21 mouse cellular contexts compared by ENCODE assay signal in genomic region chr13:52962361-52962760, GRCm38 (mm10). TPM values are rescaled to one million over a fixed set of nuclear protein-coding genes. Genes with fewer than 3 reads are reported as not detected.
A peak's percentile ranks its signal among the peaks of the same experiment; 100 is the strongest.
DNase-seq lines count a peak whose midpoint lies in the region; ATAC-seq and TF ChIP-seq lines count a peak whose summit lies in the region.
"Had no signal": no experiment of that assay in that cellular context is flagged by ENCODE, and none has a peak within 500 bp of the region (broad histone marks: within the 10 kb centered on the region; RNA-seq: fewer than 3 reads in every experiment).

No protein-coding gene starts in this region.

- dilution Hi-C loops in CH12.LX (cut with MboI; ENCODE audit: extremely low pct_ligation_motif_present, extremely low pct_unique_long_range_greater_than_20kb, low sequenced_read_pairs), result no loop called here

- TF ChIP-seq POLR2A in CH12.LX (IDR thresholded peaks at IDR 0.05; ENCODE audit: low read depth, low read length), result no peak
- no peak for TF ChIP-seq POLR2A in bone marrow macrophage, adult 2 months (IDR thresholded peaks at IDR 0.05; ENCODE audit: borderline replicate concordance, low read depth, low read length)

- no peak for DNase-seq in CH12.LX (ENCODE audit: extremely low read depth)
- no peak for DNase-seq in forebrain, embryonic 11.5 days (ENCODE audit: low spot score)
- DNase-seq in left cerebral cortex, postnatal 10 days (ENCODE audit: extremely low spot score in 1 of 2, low spot score in 2 of 2), result no peak
- DNase-seq: adrenal gland, adult 2 months; adrenal gland, postnatal 10 days; adrenal gland, postnatal 25 days; cerebellum, adult 11-12 months; cerebellum, adult 2 months; cerebellum, adult 9-10 months; cerebellum, postnatal 10 days; cerebellum, postnatal 25 days had no signal

- peaks cover 2 to 27% of the 10 kb centered on the region in 2 experiments; a peak in 2 of 4 replicates for H3K4me1 ChIP-seq in CH12.LX (ENCODE audit: control insufficient read depth in 1 of 2, insufficient read depth in 2 of 2)
- peaks cover 13% of the 10 kb centered on the region for H3K4me1 ChIP-seq in bone marrow macrophage, adult 2 months (ENCODE audit: control insufficient read depth, insufficient read depth, low read length)
- no peaks in the 10 kb centered on the region for H3K4me1 ChIP-seq in forebrain, embryonic 11.5 days (replicated peaks; ENCODE audit: control insufficient read depth, insufficient read depth, low read length)
- H3K4me1 ChIP-seq in liver, embryonic 12.5 days, result no peaks in the 10 kb centered on the region
- H3K4me1 ChIP-seq: embryonic facial prominence, embryonic 10.5 days; embryonic facial prominence, embryonic 12.5 days; forebrain, embryonic 12.5 days had no signal

- H3K27ac ChIP-seq in CH12.LX (ENCODE audit: insufficient read depth, low read depth), result no peak overlapping the region
- H3K27ac ChIP-seq in bone marrow macrophage, adult 2 months (ENCODE audit: insufficient read depth, low read depth, low read length), result peak overlapping the region; percentile 17; the same call in 1 of the 2 replicates
- peak overlapping the region; percentile 29 for H3K27ac ChIP-seq in macrophage
- H3K27ac ChIP-seq in forebrain, embryonic 11.5 days (ENCODE audit: low read depth, low read length), result no peak overlapping the region
- no peak overlapping the region for H3K27ac ChIP-seq in liver, embryonic 12.5 days
- H3K27ac ChIP-seq: embryonic facial prominence, embryonic 10.5 days; embryonic facial prominence, embryonic 12.5 days; forebrain, embryonic 12.5 days had no signal

- 51% methylated on average over 6 of the region's 6 CpGs for WGBS in macrophage (ENCODE audit: missing documents)
- 90% methylated on average over 6 of the region's 6 CpGs for WGBS in forebrain, embryonic 11.5 days
- WGBS in liver, embryonic 12.5 days (ENCODE audit: insufficient replicate concordance), result 61% methylated on average over 6 of the region's 6 CpGs

- TF ChIP-seq EP300 in CH12.LX (IDR thresholded peaks at IDR 0.05; ENCODE audit: low read length), result no peak

- H3K4me3 ChIP-seq in CH12.LX (replicated peaks in 1 of 3; ENCODE audit: low read depth in 2 of 3, low read length in 2 of 3, poor library complexity in 1 of 3) (no peak overlapping the region), macrophage (ENCODE audit: inconsistent target) (no peak overlapping the region)
- H3K4me3 ChIP-seq in bone marrow macrophage, adult 2 months (ENCODE audit: insufficient read depth, low read length), result no peak overlapping the region
- H3K4me3 ChIP-seq in forebrain, embryonic 11.5 days (ENCODE audit: low read depth, low read length), result no peak overlapping the region
- no peak overlapping the region for H3K4me3 ChIP-seq in liver, embryonic 12.5 days
- H3K4me3 ChIP-seq: embryonic facial prominence, embryonic 10.5 days; embryonic facial prominence, embryonic 12.5 days; forebrain, embryonic 12.5 days had no signal

- TF ChIP-seq RAD21 in CH12.LX (IDR thresholded peaks at IDR 0.05; ENCODE audit: low read depth, low read length), result no peak

- no peaks in the 10 kb centered on the region for H3K27me3 ChIP-seq in CH12.LX (replicated peaks)
- H3K27me3 ChIP-seq in forebrain, embryonic 11.5 days (ENCODE audit: control insufficient read depth, insufficient read depth, low read length), result no peaks in the 10 kb centered on the region
- no peaks in the 10 kb centered on the region for H3K27me3 ChIP-seq in liver, embryonic 12.5 days (replicated peaks)
- H3K27me3 ChIP-seq: embryonic facial prominence, embryonic 12.5 days; forebrain, embryonic 12.5 days had no signal

- in situ Hi-C loops in CH12.LX (cut with MboI; ENCODE audit: low pct_ligation_motif_present, low pct_unique_long_range_greater_than_20kb, low sequenced_read_pairs), result no loop called here

- peak; percentile 25; the same call in 1 of the 2 replicates for ATAC-seq in monocyte, adult 5-6 weeks (replicated peaks; ENCODE audit: insufficient number of reproducible peaks, low FRiP score, low TSS enrichment, poor library complexity, severe bottlenecking)
- ATAC-seq in forebrain, embryonic 11.5 days (replicated peaks; ENCODE audit: low FRiP score), result no peak
- no peak for ATAC-seq in liver, embryonic 12.5 days
- ATAC-seq: forebrain, embryonic 14.5 days; forebrain, embryonic 16.5 days had no signal

- no peak overlapping the region for H3K9ac ChIP-seq in CH12.LX (ENCODE audit: insufficient read depth, low read depth)
- no peak overlapping the region for H3K9ac ChIP-seq in forebrain, embryonic 11.5 days (ENCODE audit: low read length)
- H3K9ac ChIP-seq in liver, embryonic 12.5 days, result no peak overlapping the region
- H3K9ac ChIP-seq: embryonic facial prominence, embryonic 12.5 days; forebrain, embryonic 12.5 days had no signal

- TF ChIP-seq CTCF in CH12.LX (conservative IDR thresholded peaks at IDR 0.05 in 1 of 2, IDR thresholded peaks at IDR 0.05 in 1 of 2; ENCODE audit: low read depth in 2 of 2, low read length in 2 of 2), result no peak
- TF ChIP-seq CTCF in bone marrow macrophage, adult 2 months (IDR thresholded peaks at IDR 0.05; ENCODE audit: low read depth, low read length), result no peak

- H3K79me2 ChIP-seq in CH12.LX (replicated peaks; ENCODE audit: control insufficient read depth, extremely low read depth, insufficient read depth, poor library complexity, severe bottlenecking) (peaks cover 1% of the 10 kb centered on the region; the same call in 1 of the 2 replicates), macrophage (ENCODE audit: inconsistent target) (no peaks in the 10 kb centered on the region)

- H3K4me2 ChIP-seq in CH12.LX (ENCODE audit: insufficient read depth, low read depth, poor library complexity, severe bottlenecking), result no peak overlapping the region
- H3K4me2 ChIP-seq in forebrain, embryonic 11.5 days (ENCODE audit: low read depth, low read length, severe bottlenecking), result no peak overlapping the region
- no peak overlapping the region for H3K4me2 ChIP-seq in liver, embryonic 12.5 days
- H3K4me2 ChIP-seq: embryonic facial prominence, embryonic 12.5 days; forebrain, embryonic 12.5 days had no signal

- H3K36me3 ChIP-seq in CH12.LX (replicated peaks in 1 of 2; ENCODE audit: control insufficient read depth in 1 of 2, insufficient read depth in 1 of 2, low read length in 1 of 2), result peaks cover 17 to 34% of the 10 kb centered on the region in 2 experiments
- H3K36me3 ChIP-seq in macrophage (ENCODE audit: inconsistent target), result peaks cover 10% of the 10 kb centered on the region
- H3K36me3 ChIP-seq in forebrain, embryonic 11.5 days (ENCODE audit: control insufficient read depth, insufficient read depth, low read length), result no peaks in the 10 kb centered on the region; the same call in 1 of the 2 replicates
- H3K36me3 ChIP-seq in liver, embryonic 12.5 days, result peaks cover 12% of the 10 kb centered on the region
- H3K36me3 ChIP-seq: G1E had no signal

- no peaks in the 10 kb centered on the region for H3K9me3 ChIP-seq in CH12.LX (replicated peaks; ENCODE audit: low read length)
- no peaks in the 10 kb centered on the region for H3K9me3 ChIP-seq in forebrain, embryonic 11.5 days (ENCODE audit: control insufficient read depth, low read length)
- H3K9me3 ChIP-seq in liver, embryonic 12.5 days (replicated peaks), result no peaks in the 10 kb centered on the region
- H3K9me3 ChIP-seq: embryonic facial prominence, embryonic 10.5 days; embryonic facial prominence, embryonic 12.5 days; forebrain, embryonic 12.5 days had no signal

- intact Hi-C loops in left cerebral cortex, postnatal 10 days (cut with DNase I), result no loop called here

TF ChIP-seq in CH12.LX, 34 proteins besides CTCF, POLR2A, EP300 and RAD21:
- 0 out of 2 replicates have a peak, but pooled peaks have one; percentile 10 for TF ChIP-seq MAFK (IDR thresholded peaks at IDR 0.05; ENCODE audit: insufficient replicate concordance, low read length)
- TF ChIP-seq BHLHE40 (IDR thresholded peaks at IDR 0.05; ENCODE audit: low read depth, low read length), result peak; percentile 42; the same call in 1 of the 2 replicates
- TF ChIP-seq IRF4 (IDR thresholded peaks at IDR 0.05; ENCODE audit: low read depth, low read length), result 0 out of 2 replicates have a peak, but pooled peaks have one; percentile 23
- no peak for TF ChIP-seq NRF1 (IDR thresholded peaks at IDR 0.05; ENCODE audit: low read depth, low read length)

RNA-seq across cellular contexts. Expression of gene Nfil3, which starts 18.5 kb away (rescaled TPM):
- 24.4 and 30.0 TPM in 2 replicates for total RNA-seq in CH12.LX (2012; rRNA removed)
- total RNA-seq in CH12.LX (2014; rRNA removed), result 23.5 and 27.8 TPM in 2 replicates
- polyA plus RNA-seq in CH12.LX (2012; ENCODE audit: insufficient read length, low read depth), result 34.5 and 34.6 TPM in 2 replicates
- polyA plus RNA-seq in bone marrow macrophage, adult 2 months (2012; ENCODE audit: insufficient read depth, insufficient read length, missing spikeins), result 11.7 and 13.1 TPM in 2 replicates
- total RNA-seq in macrophage (2018; cell fraction: chromatin; rRNA removed), result 10 to 100 TPM in 18 of 26 experiments, 1 to 10 TPM in 8; 4.0 to 41.7 (median 13.7) TPM
- total RNA-seq in macrophage (2018; cell fraction: cytosol; rRNA removed), result 10 to 100 TPM in 23 of 26 experiments, 1 to 10 TPM in 3; 9.1 to 80.8 (median 22.8) TPM
- 10 to 100 TPM in 21 of 26 experiments, 1 to 10 TPM in 5; 3.7 to 81.9 (median 21.6) TPM for total RNA-seq in macrophage (2018; cell fraction: nucleus; rRNA removed)
- polyA plus RNA-seq in macrophage (2018), result 3.5 to 12.2 TPM (median 6.5 TPM) in 3 replicates
- total RNA-seq in monocyte, adult 5-6 weeks (2017), result 97.8 to 144 TPM (median 137 TPM) in 3 replicates
- 16.1 and 17.8 TPM in 2 replicates for polyA plus RNA-seq in forebrain, embryonic 11.5 days (2014; fragmentation: Nextera tagmentation; extraction: Ambion mirVana)
- total RNA-seq in left cerebral cortex, postnatal 10 days (2021), result 10 to 100 TPM; 11.4 to 12.1 TPM
- 5.0 and 5.4 TPM in 2 replicates for polyA plus RNA-seq in liver, embryonic 12.5 days (2016; fragmentation: Nextera tagmentation; extraction: Ambion mirVana)

RNA-seq across cellular contexts. Expression of gene Auh, which starts 32.9 kb away (rescaled TPM):
- total RNA-seq in CH12.LX (2012; rRNA removed) (59.6 and 74.1 TPM in 2 replicates), CH12.LX (2014; rRNA removed) (68.5 and 74.6 TPM in 2 replicates)
- polyA plus RNA-seq in CH12.LX (2012; ENCODE audit: insufficient read length, low read depth) (191 and 193 TPM in 2 replicates), macrophage (2018) (16.2 to 24.3 TPM (median 22.7 TPM) in 3 replicates)
- 39.3 and 41.6 TPM in 2 replicates for polyA plus RNA-seq in bone marrow macrophage, adult 2 months (2012; ENCODE audit: insufficient read depth, insufficient read length, missing spikeins)
- total RNA-seq in macrophage (2018; cell fraction: chromatin; rRNA removed), result 100 to 1,000 TPM in 6 of 26 experiments, 10 to 100 TPM in 20; 15.9 to 115 (median 61.6) TPM
- total RNA-seq in macrophage (2018; cell fraction: cytosol; rRNA removed), result 10 to 100 TPM; 16.7 to 30.1 (median 25.4) TPM
- total RNA-seq in macrophage (2018; cell fraction: nucleus; rRNA removed), result 10 to 100 TPM; 14.0 to 79.9 (median 34.7) TPM
- 67.6 to 97.6 TPM (median 69.5 TPM) in 3 replicates for total RNA-seq in monocyte, adult 5-6 weeks (2017)
- 33.3 and 33.7 TPM in 2 replicates for polyA plus RNA-seq in forebrain, embryonic 11.5 days (2014; fragmentation: Nextera tagmentation; extraction: Ambion mirVana)
- 10 to 100 TPM; 73.3 to 81.6 TPM for total RNA-seq in left cerebral cortex, postnatal 10 days (2021)
- polyA plus RNA-seq in liver, embryonic 12.5 days (2016; fragmentation: Nextera tagmentation; extraction: Ambion mirVana), result 30.1 and 32.6 TPM in 2 replicates

Comparison
In these comparisons a context has a peak if more than half of its experiments do, and no peak if none do; other contexts are left out.
1. H3K27ac ChIP-seq: peak in bone marrow macrophage, adult 2 months (single experiment) and macrophage (single experiment); none in CH12.LX (single experiment), forebrain, embryonic 11.5 days (single experiment) and liver, embryonic 12.5 days (single experiment).